Mouse (Mus musculus): ENCODE measurements around the gene Fzd4. TPM values are rescaled to one million over a fixed set of nuclear protein-coding genes. Genes with fewer than 3 reads are reported as not detected.

Gene Fzd4
- polyA plus RNA-seq, 1 experiment = not detected

DNA sequence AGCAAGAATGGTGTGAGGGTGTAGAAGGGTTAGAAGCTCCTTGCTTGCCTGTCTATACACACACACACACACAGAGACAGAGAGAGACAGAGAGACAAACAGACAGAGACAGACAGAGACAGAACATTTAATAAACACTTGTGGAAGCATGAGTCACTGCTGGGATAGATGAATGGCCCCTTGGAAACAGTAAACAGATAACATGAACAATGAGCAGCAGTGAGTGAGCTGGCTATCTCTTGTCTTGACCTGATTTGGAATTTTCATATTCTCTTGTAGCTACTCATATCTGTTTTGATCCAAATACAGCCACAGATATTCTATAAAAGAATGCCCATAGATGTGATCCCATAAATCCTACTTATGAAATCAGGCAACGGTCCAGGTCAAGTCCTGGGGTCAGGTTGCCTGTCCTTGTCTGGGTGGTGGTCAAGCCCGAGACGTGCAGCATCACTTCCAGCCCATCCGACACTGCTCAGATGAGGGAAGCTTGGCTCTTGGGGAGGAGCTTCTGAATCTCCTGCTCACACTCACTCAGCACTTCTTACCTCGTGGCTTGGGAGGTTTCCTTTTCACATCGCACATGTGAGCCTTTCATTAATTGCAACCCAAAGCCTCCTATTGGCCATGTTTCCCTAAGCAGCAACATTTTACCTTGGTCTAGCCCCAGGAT lies 32.4 kb upstream of the Fzd4 start:
- Histone ChIP-seq H3K4me3 (ENCODE audit: insufficient read depth, low read depth, low read length) (no peak overlapping the region), H3K4me1 (ENCODE audit: control insufficient read depth, insufficient read depth, low read length) (no peaks in the 10 kb centered on the region), H3K27ac (ENCODE audit: insufficient read depth, low read depth, low read length) (no peak overlapping the region)
- WGBS = 81% methylated on average over 6 of the region's 6 CpGs
- no peak for TF ChIP-seq POLR2A (IDR thresholded peaks at IDR 0.05; ENCODE audit: insufficient read depth, low read depth, low read length)
- no peak for TF ChIP-seq CTCF (IDR thresholded peaks at IDR 0.05; ENCODE audit: insufficient read depth, low read depth, low read length)

DNA sequence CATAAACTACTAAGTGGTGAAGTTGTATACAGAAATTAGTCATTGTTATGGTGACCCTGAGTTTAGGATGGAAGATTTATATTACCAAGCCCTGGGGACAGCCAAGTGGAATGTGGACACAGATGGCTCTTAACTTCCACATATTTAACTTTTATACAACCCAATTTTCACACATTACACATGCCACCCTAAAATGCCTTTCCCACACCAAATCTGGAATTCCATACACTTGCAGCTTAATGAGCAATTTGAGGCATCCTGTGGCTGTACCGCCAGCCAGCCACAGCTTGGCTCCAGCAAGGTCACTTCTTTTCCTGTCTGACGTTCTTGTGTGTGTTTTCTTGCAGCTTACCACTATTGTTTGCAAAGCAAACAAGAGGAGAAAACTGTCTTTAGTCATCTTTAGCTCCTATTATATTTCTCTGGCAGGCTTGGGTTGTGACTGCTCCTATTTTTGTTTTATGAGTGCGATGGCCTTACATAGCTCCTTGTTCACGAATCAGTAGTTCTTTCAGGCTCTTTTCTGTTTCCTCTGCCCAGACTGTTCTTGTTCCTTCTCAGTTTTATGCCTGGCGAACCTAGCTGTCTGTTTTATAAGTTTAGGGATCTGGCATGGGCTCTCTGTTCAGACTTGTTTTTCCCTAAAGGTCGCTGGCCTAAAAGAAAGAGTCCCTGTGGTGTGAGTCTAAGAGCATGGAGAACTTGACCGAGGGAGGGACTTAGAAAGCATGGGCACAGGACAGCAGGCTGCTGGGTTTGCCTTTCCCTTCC lies 23.0 kb upstream of the Fzd4 start:
- no peak overlapping the region for H3K4me3 ChIP-seq (ENCODE audit: insufficient read depth, low read depth, low read length)
- no peak overlapping the region for H3K27ac ChIP-seq (ENCODE audit: insufficient read depth, low read depth, low read length)
- 41% methylated on average over 7 of the region's 7 CpGs for whole genome bisulfite sequencing
- H3K4me1 ChIP-seq (ENCODE audit: control insufficient read depth, insufficient read depth, low read length) = no peaks in the 10 kb centered on the region
- TF ChIP-seq POLR2A (IDR thresholded peaks at IDR 0.05; ENCODE audit: insufficient read depth, low read depth, low read length) (no peak), CTCF (IDR thresholded peaks at IDR 0.05; ENCODE audit: insufficient read depth, low read depth, low read length) (no peak)

DNA sequence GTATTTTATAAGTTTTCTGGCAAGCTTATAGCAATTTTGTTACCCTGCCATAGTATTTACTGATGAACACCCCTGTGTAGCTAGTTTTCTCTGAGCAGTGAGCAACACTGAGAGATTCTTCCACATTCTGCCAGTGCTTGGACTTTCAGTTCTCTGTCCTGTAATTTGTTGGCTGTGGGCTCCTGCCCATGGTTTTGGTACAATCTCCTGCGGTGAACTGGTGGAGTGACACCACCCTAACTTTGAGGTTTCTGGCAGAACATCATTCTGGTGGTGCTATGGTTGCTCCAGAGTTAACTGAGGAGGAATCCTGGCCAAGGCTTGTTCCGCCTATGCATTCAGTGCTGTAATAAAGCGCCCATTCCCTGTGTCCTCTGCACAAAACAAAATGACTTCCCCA lies 21.3 kb upstream of the Fzd4 start:
- Histone ChIP-seq H3K4me1 (ENCODE audit: control insufficient read depth, insufficient read depth, low read length) (no peaks in the 10 kb centered on the region), H3K4me3 (ENCODE audit: insufficient read depth, low read depth, low read length) (no peak overlapping the region), H3K27ac (ENCODE audit: insufficient read depth, low read depth, low read length) (no peak overlapping the region)
- WGBS = 95% methylated on average over 3 of the region's 3 CpGs
- TF ChIP-seq CTCF (IDR thresholded peaks at IDR 0.05; ENCODE audit: insufficient read depth, low read depth, low read length) = no peak
- TF ChIP-seq POLR2A (IDR thresholded peaks at IDR 0.05; ENCODE audit: insufficient read depth, low read depth, low read length) = no peak

- TF ChIP-seq CTCF (IDR thresholded peaks at IDR 0.05; ENCODE audit: insufficient read depth, low read depth, low read length) = no peak
- no peak for TF ChIP-seq POLR2A (IDR thresholded peaks at IDR 0.05; ENCODE audit: insufficient read depth, low read depth, low read length)
- no peaks in the 10 kb centered on the region for H3K4me1 ChIP-seq (ENCODE audit: control insufficient read depth, insufficient read depth, low read length)
- no peak overlapping the region for H3K4me3 ChIP-seq (ENCODE audit: insufficient read depth, low read depth, low read length)
- H3K27ac ChIP-seq (ENCODE audit: insufficient read depth, low read depth, low read length) = no peak overlapping the region
- WGBS = 91% methylated on average over 3 of the region's 3 CpGs
Observed at GRCm38 (mm10) chr7:89388981-89389380, 15.2 kb upstream of the Fzd4 start.

GRCm38 (mm10) chr7:89390660-89391059 lies 13.5 kb upstream of the Fzd4 start:
- no peak overlapping the region for H3K4me3 ChIP-seq (ENCODE audit: insufficient read depth, low read depth, low read length)
- WGBS = 85% methylated on average over 2 of the region's 2 CpGs
- H3K27ac ChIP-seq (ENCODE audit: insufficient read depth, low read depth, low read length) = no peak overlapping the region
- H3K4me1 ChIP-seq (ENCODE audit: control insufficient read depth, insufficient read depth, low read length) = no peaks in the 10 kb centered on the region
- TF ChIP-seq POLR2A (IDR thresholded peaks at IDR 0.05; ENCODE audit: insufficient read depth, low read depth, low read length) (no peak), CTCF (IDR thresholded peaks at IDR 0.05; ENCODE audit: insufficient read depth, low read depth, low read length) (no peak)

DNA sequence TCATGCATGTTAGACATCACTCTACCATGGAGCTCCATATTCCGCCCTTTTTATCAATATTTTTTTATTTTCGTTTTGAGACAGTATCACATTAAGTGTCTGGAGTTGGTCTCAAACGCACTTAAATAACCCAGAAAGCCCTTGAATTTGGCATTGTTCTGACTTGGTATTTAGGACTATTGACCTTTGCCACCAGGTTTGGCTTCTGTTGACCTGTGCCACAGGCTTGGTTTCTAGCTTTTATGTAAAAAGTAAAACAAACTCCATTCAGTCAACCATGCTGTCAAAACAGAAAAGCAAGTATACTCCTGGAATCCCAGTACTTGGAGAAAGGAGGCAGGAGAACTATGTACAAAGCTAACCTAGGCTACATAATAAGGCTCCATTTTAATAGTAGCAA lies 12.9 kb upstream of the Fzd4 start:
- WGBS = 94% methylated on average over 3 of the region's 3 CpGs
- no peaks in the 10 kb centered on the region for H3K4me1 ChIP-seq (ENCODE audit: control insufficient read depth, insufficient read depth, low read length)
- H3K27ac ChIP-seq (ENCODE audit: insufficient read depth, low read depth, low read length) = no peak overlapping the region
- no peak for TF ChIP-seq CTCF (IDR thresholded peaks at IDR 0.05; ENCODE audit: insufficient read depth, low read depth, low read length)
- TF ChIP-seq POLR2A (IDR thresholded peaks at IDR 0.05; ENCODE audit: insufficient read depth, low read depth, low read length) = no peak
- no peak overlapping the region for H3K4me3 ChIP-seq (ENCODE audit: insufficient read depth, low read depth, low read length)

GRCm38 (mm10) chr7:89391831-89392230 lies 12.3 kb upstream of the Fzd4 start:
- no peak overlapping the region for H3K4me3 ChIP-seq (ENCODE audit: insufficient read depth, low read depth, low read length)
- no peak for TF ChIP-seq CTCF (IDR thresholded peaks at IDR 0.05; ENCODE audit: insufficient read depth, low read depth, low read length)
- no peak for TF ChIP-seq POLR2A (IDR thresholded peaks at IDR 0.05; ENCODE audit: insufficient read depth, low read depth, low read length)
- 83% methylated on average over 4 of the region's 4 CpGs for WGBS
- H3K4me1 ChIP-seq (ENCODE audit: control insufficient read depth, insufficient read depth, low read length) = no peaks in the 10 kb centered on the region
- no peak overlapping the region for H3K27ac ChIP-seq (ENCODE audit: insufficient read depth, low read depth, low read length)

GRCm38 (mm10) chr7:89392388-89392787 lies 11.8 kb upstream of the Fzd4 start:
- no peaks in the 10 kb centered on the region for H3K4me1 ChIP-seq (ENCODE audit: control insufficient read depth, insufficient read depth, low read length)
- WGBS = 73% methylated on average over 4 of the region's 4 CpGs
- no peak overlapping the region for H3K4me3 ChIP-seq (ENCODE audit: insufficient read depth, low read depth, low read length)
- TF ChIP-seq POLR2A (IDR thresholded peaks at IDR 0.05; ENCODE audit: insufficient read depth, low read depth, low read length) (no peak), CTCF (IDR thresholded peaks at IDR 0.05; ENCODE audit: insufficient read depth, low read depth, low read length) (no peak)
- H3K27ac ChIP-seq (ENCODE audit: insufficient read depth, low read depth, low read length) = no peak overlapping the region

DNA sequence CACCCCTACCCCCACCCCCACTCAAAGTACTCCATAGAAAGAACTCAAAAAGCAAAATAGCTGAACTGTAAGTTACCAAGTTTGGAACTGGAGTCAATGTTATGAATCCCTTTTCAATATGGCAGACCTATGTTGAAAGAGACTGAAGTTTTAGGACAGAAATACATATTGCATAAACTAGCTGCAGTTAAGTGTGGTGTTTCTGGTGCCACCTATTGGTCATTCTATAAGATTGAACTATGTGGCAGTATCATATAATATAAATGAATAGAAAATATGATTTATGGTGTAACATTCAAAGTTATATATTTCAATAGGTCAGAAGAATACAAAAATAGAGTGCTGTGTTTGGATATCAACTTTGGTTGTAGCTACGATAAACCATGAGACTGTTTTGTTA lies 11.3 kb upstream of the Fzd4 start:
- Histone ChIP-seq H3K4me1 (ENCODE audit: control insufficient read depth, insufficient read depth, low read length) (no peaks in the 10 kb centered on the region), H3K27ac (ENCODE audit: insufficient read depth, low read depth, low read length) (no peak overlapping the region), H3K4me3 (ENCODE audit: insufficient read depth, low read depth, low read length) (no peak overlapping the region)
- WGBS = 95% methylated on average over 1 of the region's 1 CpGs
- TF ChIP-seq POLR2A (IDR thresholded peaks at IDR 0.05; ENCODE audit: insufficient read depth, low read depth, low read length) (no peak), CTCF (IDR thresholded peaks at IDR 0.05; ENCODE audit: insufficient read depth, low read depth, low read length) (no peak)
